Mouse (Mus musculus) left cerebral cortex, adult 18-20 months (tissue): ENCODE results near the gene Nutf2-ps1. TPM values are rescaled to one million over a fixed set of nuclear protein-coding genes. Genes with fewer than 3 reads are reported as not detected.

ENCODE experiments used
- DNase-seq, 2 experiments: peaks; one replicate each; pipeline ENCODE4 v3.0.0; 2021 to 2022; ENCODE audit warnings: low spot score in 2 of 2, mixed read lengths in 1 of 2
- total RNA-seq, 2 experiments: library from RNA; stranded (reverse); gene quantifications; 2 replicates each; pipeline ENCODE4 v1.2.3; 2021

Nutf2-ps1 gene
- total RNA-seq, 2 experiments from 2014 or later: 49.4 to 52.2 TPM

DNA sequence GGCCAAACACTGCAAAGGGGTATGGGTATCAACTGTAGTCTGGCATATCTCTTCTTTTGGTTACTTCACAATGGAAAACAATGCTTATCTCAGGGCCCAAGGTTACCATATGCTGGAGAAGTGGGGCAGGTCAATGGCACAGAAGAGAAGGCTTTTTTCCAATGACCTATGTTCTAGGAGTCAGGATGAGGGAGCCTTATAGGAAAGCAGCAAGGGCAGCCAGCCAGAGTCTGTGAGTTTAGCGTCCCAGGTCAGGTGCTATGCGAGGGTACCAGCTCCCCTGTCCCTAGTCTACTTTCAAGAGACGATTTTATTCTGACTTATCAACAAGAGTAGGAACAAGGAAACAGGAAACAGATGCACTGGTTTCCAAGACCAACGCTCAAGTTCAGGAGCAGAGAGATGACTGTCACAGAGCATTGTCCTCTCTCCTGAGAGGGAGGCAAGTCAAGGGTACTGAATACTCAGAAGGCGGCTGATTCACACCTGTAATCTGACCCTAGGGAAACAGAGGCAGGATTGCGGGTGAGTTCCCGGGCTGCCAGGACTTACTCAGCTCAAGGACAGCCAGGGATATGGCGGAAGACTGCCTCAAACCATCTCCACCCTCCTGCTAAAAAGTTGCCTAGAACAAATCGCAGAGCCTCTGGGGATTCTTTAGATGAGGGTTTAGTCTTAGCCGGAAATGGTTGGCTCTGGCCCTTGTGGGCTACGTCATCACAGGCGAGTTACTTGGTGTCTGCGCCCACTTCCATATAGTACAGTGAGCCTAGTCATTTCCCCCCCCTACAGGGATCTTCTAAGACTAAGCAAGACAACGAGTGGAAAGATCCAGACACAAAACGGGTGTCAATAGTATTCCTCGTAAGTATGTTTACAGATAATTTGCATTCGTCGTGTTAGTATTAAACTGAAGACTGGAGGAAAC is 17.1 kb downstream of the Nutf2-ps1 start:
- DNase-seq: no peak

DNA sequence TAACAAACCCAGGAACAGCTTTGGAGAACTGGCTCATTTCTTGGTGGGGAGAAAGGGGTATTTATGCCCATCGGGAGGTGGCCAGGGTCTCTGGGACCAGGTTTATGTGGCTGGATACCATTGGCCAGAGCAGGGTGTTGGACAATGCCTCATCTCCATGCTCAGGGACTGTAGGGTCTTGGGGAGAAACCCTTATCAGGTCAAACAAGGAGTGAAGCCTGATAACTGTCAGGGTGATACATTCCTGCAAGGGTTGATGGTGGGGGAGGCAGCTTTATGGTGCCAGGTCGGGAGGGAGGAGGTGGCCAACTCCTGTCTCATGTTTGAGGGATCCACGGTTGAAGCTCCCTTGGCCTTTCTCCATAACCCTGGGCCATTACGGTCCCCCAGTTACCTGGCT is 17.8 kb downstream of the Nutf2-ps1 start:
- DNase-seq: no peak

DNA sequence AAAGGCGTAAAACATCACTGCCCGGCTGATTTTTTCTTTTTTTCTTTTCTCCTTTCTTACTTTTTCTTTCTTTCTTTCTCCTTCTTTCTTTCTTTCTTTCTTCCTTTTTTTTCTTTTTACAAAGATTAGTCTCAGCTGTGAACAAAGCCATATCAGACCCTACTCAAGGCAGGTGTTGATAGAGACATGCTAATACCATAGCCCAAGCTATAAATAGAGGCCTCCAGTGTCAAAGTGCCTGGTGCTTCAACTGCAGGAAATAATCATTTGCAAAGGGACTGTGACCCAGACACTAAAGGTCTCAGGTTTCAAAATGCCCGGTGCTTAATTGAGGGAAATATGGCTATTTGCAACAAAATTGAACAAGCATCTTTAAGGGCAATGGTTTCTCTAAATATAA is 20.3 kb downstream of the Nutf2-ps1 start:
- DNase-seq: no peak

DNA sequence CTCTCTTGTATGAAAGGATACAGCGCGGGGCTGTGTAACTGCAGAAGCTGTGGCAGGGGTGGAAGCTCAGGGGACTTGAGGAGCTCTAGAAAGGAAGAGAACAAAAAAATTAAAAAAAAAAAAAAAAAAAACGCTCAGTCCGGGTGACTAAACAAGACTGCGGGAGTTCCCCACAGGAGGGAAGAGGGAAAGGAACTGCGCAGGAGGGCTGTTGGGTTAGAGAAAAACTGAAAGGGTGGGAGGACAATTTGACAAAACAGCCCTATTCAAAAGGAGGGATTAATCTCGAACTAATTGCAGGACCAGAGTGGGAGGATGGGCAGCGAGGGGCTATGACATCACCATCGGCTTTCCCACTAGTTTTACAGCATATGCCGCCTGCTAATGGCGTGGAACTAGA is 21.0 kb downstream of the Nutf2-ps1 start:
- no peak for DNase-seq

DNA sequence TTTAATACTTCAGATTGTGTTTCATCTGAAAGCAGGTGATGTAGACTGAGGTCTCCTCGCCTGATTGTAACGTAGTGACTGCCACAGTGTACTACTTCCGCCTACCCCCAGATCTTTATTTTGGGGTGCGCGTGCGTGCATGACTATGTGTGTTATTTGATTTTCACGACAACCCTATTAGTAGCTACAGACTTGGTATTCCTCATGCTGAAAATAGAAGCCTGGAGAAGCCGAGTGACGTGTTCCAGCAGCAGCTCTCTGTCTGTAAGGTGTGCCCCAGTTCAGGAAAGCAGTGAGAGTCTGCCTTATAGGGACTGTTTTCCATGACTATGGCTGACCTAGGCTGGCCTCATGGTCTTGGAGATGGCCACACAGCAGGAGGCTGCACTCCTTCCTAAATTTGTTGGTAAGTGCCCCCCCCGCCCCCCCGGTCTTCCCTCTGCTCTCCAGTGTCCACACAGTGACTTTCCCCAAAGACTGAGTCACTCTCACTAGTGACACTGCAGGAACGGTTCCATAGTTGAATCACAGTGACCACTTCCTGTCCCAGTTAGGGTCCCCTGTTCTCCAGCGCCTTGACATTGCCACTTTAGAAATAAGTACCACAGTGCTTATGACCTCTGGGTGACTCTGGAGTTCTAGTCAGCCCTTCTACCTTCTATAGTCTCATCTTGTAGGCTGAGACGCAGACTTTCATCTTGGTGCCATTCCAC is 23.1 kb downstream of the Nutf2-ps1 start:
- DNase-seq: no peak

DNA sequence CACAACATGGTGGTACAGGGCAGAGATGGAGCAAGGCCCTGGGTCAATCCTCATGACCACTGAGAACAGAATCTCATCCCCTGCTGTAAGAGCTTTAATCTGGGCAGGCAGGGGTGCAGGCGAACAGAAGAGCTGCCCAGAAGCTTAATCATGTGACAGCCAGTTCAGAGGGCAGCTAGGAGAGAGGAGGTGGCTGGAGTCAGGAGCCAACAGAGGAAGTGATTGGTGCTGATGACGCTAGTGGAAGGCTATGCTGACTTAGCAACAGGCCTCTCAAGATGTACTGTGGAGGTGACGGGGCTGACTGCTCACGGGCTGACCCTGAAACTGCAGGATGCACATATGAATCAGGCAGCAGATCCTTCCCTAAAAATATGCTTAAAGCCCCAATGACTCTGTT is 24.7 kb downstream of the Nutf2-ps1 start:
- DNase-seq: no peak

DNA sequence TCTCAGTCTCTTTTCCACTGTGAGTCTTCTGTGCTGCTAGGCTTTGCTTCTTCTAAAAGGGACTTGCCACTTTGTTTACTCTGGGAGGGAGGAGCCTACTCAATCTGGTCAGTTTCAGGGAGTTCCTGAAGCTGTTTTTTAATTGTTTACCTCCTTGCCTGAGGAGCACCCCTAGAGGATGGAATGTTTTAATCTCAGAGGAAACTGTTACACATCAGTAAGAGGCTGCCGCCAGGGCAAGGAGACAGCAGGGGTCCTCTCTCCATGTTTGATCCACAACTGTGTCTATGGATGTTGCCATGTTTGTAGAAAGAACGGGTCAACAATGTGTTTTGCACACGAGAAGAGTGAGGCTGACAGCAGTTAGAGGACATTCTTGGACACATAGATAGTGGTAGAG is 28.4 kb downstream of the Nutf2-ps1 start:
- no peak for DNase-seq

DNA sequence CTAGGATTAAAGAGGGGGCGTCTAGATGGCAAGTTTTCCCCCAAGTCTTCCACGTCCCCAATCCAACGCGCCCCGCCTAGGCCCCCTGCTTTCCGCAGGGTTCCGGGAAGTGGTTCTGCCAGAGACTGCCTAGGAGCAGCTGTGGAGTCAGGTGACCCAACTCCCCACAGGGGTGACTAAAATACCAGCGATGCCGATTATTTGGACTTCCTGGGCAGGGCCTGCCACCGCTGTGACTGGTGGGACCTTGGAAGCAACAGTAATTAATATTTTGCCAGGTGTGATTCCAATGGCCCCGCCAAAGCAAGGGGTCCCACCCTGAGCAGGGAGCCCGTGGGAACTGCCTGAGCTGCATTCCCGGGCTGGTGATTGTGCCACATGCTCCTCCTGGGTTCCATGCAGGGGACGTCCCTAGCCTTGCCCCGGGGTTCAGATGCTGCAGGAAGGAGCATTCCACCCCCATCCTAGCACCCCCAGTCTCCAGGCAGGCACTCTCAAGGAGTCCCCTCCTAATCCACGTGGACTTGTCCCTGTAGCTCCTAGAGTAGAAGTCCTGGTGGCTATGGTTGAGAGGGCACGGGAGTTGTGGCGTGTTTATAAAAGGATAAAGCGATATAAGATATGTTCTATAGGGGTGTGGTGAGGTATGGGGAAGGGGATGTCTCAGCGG is 31.5 kb downstream of the Nutf2-ps1 start:
- DNase-seq: no peak

DNA sequence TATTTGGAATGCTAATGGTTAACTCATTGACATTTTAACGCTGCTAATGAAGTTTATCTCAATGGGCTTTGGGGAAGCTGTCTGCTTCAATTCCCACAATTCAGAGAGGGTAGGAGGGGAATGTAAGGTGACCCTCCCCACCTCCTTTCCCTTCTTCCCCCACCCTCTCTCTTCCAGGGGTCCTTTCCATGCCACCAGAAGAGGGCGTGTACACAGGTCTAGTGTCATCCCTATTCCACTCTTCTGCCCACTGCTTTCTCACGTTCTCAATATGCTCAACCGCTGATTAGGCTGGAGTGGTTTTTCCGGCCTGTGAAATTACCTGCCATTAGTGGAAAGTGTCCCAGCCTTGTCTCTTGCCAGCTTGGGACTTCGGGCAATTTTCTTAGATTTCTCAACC is 32.0 kb downstream of the Nutf2-ps1 start:
- DNase-seq: no peak

DNA sequence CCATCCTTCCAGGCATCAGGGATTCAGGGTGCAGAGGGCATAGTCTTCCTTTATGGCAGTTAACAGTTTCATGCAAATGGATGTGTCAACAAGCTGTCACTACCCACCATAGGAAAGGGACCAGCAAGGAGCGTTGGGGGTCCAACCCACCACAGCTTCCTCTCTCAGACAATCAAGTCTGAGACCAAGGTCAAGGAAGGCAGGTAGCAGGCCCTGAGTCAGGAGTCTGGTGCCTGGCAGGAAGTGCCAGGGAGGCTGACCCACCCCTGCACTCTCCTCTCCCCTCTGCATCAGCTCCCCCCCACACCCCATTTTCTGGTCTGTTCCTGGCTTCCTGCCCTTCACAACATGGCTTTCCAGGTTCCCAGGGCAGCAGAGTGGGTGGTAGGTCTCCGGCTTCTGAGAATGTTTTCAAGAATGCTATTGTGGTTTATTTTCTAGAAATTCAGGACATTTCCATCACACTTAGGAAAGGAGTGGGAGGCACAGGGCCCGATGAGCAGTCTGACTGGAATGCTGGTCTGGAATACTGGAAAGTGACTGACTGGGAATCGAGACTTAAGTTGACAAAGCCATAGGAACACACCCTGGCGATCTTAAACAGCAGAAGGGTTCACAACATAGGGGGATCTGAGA is 33.8 kb downstream of the Nutf2-ps1 start:
- DNase-seq: no peak

DNA sequence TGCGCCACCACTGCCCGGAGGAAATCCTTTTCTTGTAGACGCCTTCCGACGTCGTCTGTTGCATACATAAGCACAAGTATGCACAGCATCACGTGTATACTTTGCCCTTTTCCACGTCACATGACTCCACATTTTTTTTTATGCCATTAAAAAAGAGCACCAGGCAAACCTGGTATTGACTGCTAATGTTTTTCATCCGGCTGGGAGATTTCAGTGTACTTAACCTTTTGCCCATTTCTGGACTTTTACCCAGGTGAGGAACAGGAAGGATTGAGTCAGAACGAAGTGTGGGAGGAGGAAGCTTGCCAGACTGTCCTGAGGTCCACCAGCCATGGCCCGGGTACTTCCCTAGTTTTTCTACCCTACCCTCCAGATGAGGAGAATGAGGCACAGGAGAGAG is 34.5 kb downstream of the Nutf2-ps1 start:
- DNase-seq: no peak

DNA sequence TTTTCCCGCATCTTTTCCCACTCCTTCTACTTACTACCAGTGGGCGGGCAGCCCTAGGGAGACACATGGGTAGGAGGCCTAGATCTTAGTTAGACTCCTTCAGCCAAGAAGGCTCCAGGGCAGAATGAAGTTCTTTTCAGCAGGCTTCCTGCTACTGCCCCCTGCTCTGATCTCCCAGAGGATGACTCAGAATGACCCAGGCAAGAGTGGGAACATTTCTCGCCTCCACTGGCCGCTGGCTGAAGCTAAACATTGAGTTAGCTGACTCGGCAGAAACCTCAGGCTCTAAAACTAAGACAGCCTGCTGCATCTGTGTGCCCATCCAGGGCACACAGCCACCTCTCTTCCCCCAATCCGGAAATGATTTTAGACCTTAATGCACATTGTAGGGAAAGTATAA is 36.1 kb downstream of the Nutf2-ps1 start:
- no peak for DNase-seq

DNA sequence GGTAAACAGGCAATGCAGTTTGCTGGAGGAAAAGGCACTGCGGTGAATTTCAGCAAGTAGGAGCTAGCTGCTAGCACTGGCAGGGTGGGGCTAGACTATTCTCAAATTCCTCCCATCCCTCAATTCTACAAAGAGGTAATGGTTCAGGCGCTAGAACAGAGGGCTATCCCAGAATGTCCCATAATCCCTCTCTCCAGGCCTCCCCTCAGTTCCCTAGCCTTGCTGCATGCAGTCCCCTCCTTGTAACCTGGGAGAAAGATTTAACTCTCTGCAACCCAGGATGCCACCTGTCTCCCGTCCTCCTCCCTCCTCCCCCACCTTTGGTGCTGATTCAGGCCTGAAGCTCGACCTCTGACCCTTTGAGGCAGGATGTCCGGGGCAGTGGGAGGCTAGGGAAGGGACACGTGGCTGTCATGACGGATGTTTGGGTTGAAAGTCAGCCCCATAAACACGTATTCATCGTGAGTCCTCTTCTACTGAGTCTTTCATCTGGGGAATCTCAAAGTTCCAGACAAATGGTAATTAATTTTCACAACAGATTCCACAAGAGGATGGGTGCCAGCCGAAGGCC is 36.6 kb downstream of the Nutf2-ps1 start:
- no peak for DNase-seq

DNA sequence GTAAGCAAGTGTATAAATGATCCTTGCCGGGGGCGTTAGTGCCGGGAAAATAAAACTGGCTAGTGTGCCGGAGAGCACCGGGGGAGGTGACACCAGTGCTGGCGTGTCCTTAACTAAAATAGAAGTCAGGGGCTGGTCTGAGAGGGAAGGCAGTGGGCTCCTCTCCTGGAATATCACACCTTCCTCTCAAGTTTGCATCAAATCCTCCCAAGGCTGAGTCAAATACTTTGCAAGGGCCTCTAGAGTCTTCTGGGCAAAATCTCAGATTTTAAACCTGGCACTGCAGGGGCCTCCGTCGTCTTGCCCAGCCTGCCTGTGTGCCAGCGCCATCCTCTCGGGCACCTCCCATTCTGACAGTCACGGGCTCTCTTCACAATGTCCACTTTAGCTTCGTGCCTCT is 37.9 kb downstream of the Nutf2-ps1 start:
- DNase-seq: peak; percentile 52 to 68

DNA sequence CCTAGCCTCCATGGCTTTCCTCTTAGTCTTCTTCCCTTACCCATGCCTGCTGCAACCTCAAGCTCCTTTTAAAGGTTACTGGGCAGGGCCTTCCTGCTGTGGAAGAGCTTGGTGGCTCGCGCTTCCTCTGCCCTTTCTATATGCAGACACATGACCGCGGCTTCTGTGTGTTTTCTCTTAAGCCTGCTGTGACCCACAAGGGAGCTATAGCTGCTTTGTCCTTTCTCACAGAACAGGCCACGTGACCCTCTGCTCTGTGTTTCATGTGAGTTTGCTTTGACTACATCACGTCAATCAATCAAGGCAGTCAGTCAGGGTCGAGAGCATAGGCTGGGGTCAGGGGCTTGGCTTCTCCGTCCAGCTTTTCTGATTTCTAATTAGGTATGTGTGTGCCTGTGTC is 41.3 kb downstream of the Nutf2-ps1 start:
- DNase-seq: no peak

DNA sequence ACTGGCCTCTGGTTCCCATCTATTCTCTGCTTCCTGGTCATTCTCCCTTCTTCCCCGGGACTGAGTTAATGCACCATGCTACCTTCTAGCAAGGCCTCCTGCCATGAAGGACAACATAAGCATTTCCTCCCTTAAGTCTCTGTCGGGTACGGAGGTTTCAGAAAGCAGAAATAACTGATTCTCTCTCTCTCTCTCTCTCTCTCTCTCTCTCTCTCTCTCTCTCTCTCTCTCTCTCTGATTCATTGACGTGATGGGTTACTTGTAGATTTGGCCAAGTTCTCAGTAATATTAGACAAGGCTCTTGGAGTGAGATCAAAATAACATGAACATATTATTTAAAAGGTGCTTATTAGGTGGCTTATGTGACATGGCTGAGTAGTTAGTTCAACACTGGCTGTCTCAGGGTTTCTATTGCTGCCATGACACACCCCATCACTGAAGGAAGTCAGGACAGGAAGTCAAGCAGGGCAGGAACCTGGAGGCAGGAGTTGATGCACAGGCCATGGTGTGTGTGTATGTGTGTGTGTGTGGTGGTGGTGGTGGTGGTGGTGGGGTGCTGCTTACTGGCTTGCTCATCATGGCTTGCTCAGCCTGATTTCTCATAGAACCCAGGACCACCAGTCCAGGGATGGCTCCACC is 43.8 kb downstream of the Nutf2-ps1 start:
- DNase-seq: no peak

DNA sequence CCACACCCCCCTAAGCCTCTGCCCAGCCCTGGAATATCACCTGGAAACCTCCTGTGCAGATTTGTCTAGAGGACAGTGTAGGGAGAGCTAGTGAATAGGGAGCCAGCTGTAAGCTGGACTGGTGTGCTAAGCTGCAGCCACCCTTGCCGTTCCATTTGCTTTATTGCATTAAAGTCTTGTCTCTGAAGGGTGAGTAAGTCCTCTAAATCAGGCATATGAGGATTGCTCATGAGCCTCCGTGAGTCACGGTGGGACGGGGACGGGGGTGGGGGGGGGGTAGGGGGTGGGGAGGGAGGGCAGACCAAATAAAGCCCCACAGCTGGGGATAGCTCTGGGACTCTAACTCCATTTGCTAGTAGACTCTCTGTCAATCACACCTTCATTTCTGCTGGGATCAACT is 45.3 kb downstream of the Nutf2-ps1 start:
- no peak for DNase-seq

DNA sequence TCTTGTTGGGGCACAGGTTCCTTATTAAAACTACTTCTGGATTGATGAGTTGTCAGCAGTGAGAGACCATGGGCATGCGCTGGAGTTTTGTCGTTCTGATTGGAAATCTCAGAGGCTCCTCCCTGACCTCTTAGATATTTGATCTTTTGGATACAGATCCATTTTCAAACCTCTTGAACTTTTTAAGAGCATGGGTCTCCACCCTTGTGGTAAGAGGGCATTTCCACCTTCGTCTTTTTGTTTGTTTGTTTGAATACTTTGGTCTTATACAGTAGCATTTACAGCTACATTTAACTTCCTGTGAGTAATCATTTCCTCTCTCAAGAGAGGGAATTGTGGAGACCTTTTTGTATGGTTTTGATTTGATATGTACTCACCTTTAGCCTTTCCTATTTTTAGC is 49.6 kb downstream of the Nutf2-ps1 start:
- no peak for DNase-seq

DNA sequence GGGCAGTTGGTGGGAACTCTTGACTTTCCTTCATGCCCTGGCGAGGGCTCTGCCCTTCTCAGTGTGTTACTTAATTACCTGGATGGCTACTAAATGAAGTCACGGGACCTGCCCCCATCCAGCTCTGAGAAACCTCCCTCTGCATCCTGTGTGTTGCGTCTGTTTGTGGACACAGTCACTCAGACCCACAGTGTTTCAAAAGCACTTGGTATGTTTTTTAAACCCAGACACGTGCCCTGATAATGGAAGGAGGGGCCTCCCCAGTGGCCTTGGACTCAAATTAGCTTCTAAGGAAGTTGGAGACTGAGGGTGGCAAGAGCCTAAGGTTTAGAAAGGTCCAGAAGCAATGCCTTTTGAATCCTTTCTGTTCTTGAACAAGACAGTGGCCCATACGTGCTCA is 50.1 kb downstream of the Nutf2-ps1 start:
- no peak for DNase-seq
